Mouse (Mus musculus): Measurements from ENCODE around the gene Ppp2r2c. TPM values are rescaled to one million over a fixed set of nuclear protein-coding genes. Genes with fewer than 3 reads are reported as not detected.

Ppp2r2c gene
- under 1 TPM in 1 of 2 experiments, not detected in 1; 0.01 TPM for polyA plus RNA-seq (2012; fragmentation: generic; extraction: Trizol)

GRCm38 (mm10) chr5:36868266-36869090 is at the start of gene Ppp2r2c:
Gene Ppp2r2c, plus strand, starts transcription at chr5:36868513.

GRCm38 (mm10) chr5:36829913-36830879 is 38.1 kb upstream of the Ppp2r2c start, which contains the start of gene Man2b2:
Gene Man2b2, minus strand, starts transcription at chr5:36830653.

GRCm38 (mm10) chr5:36988781-36989624 is 120.7 kb downstream of the Ppp2r2c start, which contains the start of gene Wfs1:
Gene Wfs1, minus strand, starts transcription at chr5:36989205.

Other genes starting within 250 kb of the Ppp2r2c start
- 10 to 100 TPM in 1 of 2 experiments, 1 to 10 TPM in 1; 3.0 to 19.5 TPM for gene D5Ertd579e, start 172.5 kb upstream of the Ppp2r2c start, polyA plus RNA-seq (2012; fragmentation: generic; extraction: Trizol)
- gene Bloc1s4, start 119.9 kb upstream of the Ppp2r2c start, polyA plus RNA-seq (2012; fragmentation: generic; extraction: Trizol), result 10 to 100 TPM; 10.0 to 25.8 TPM
- 100 to 1,000 TPM in 1 of 2 experiments, 10 to 100 TPM in 1; 81.0 to 382 TPM for gene Mrfap1, start 71.7 kb upstream of the Ppp2r2c start, polyA plus RNA-seq (2012; fragmentation: generic; extraction: Trizol)
- gene Man2b2, start 37.9 kb upstream of the Ppp2r2c start, polyA plus RNA-seq (2012; fragmentation: generic; extraction: Trizol), result 10 to 100 TPM in 1 of 2 experiments, 1 to 10 TPM in 1; 5.7 to 48.2 TPM
- 10 to 100 TPM in 1 of 2 experiments, 1 to 10 TPM in 1; 2.7 to 12.3 TPM for gene Wfs1, start 120.7 kb downstream of the Ppp2r2c start, polyA plus RNA-seq (2012; fragmentation: generic; extraction: Trizol)
- gene Gm1043, start 216.9 kb downstream of the Ppp2r2c start, polyA plus RNA-seq (2012; fragmentation: generic; extraction: Trizol), result not detected

Data from C3H10T1/2 (cell line).